Mouse (Mus musculus) hindbrain, embryonic 12.5 days (tissue): Measurements from ENCODE around the gene Slc25a12. TPM values are rescaled to one million over a fixed set of nuclear protein-coding genes. Genes with fewer than 3 reads are reported as not detected.
A peak's percentile ranks its signal among the peaks of the same experiment; 100 is the strongest.

ENCODE experiments used
- ATAC-seq: fragments of 200-750 bp; cut with Nextera tagmentation; 2 replicates; pipeline ENCODE4 v1.8.0; 2017; ENCODE audit warnings: moderate TSS enrichment; ENCODE audit not compliant: low FRiP score
- H3K27ac ChIP-seq: fragments of 300-500 bp; sonication (generic); 2 replicates; pipeline ENCODE4 v1.5.1; 2016; ENCODE audit warnings: mild to moderate bottlenecking
- H3K27me3 ChIP-seq: fragments of 300-500 bp; sonication (generic); 2 replicates; pipeline ENCODE4 v1.6.1; 2016; ENCODE audit warnings: mild to moderate bottlenecking
- H3K36me3 ChIP-seq: fragments of 300-500 bp; sonication (generic); 2 replicates; pipeline ENCODE4 v1.6.1; 2016; ENCODE audit warnings: mild to moderate bottlenecking
- H3K4me1 ChIP-seq: fragments of 300-500 bp; sonication (generic); 2 replicates; pipeline ENCODE4 v1.6.1; 2016
- H3K4me2 ChIP-seq: fragments of 300-500 bp; sonication (generic); replicated peaks from 2 replicates; pipeline ENCODE4 v1.6.1; 2016; ENCODE audit warnings: mild to moderate bottlenecking
- H3K4me3 ChIP-seq: fragments of 300-500 bp; sonication (generic); 2 replicates; pipeline ENCODE4 v1.5.1; 2016; ENCODE audit warnings: mild to moderate bottlenecking
- H3K9ac ChIP-seq: fragments of 300-500 bp; sonication (generic); 2 replicates; pipeline ENCODE4 v1.6.1; 2016; ENCODE audit warnings: mild to moderate bottlenecking, moderate library complexity
- H3K9me3 ChIP-seq: fragments of 300-500 bp; sonication (generic); replicated peaks from 2 replicates; pipeline ENCODE4 v1.6.1; 2016; ENCODE audit warnings: mild to moderate bottlenecking
- WGBS: fragments of 180-500 bp; shearing (Covaris S2); methylation state at CpG from one replicate; pipeline ENCODE4 v1.1.7; 2016; 5-methylcytosine and 5-hydroxymethylcytosine counted together
- polyA plus RNA-seq: library from polyadenylated mRNA; unstranded; fragments of >200 nt; fragmentation: Nextera tagmentation; extraction: Ambion mirVana; gene quantifications from 2 replicates; pipeline ENCODE4 v1.2.1, GENCODE M21; 2016

The Slc25a12 gene
- polyA plus RNA-seq, 1 experiment from 2014 or later: 48.8 TPM

GRCm38 (mm10) chr2:71323886-71324285 lies 43.7 kb downstream of the Slc25a12 start:
- no peak overlapping the region for H3K9ac ChIP-seq
- no peaks in the 10 kb centered on the region for H3K27me3 ChIP-seq
- no peak overlapping the region for H3K27ac ChIP-seq
- H3K4me1 ChIP-seq: no peaks in the 10 kb centered on the region
- ATAC-seq: no peak
- no peaks in the 10 kb centered on the region for H3K9me3 ChIP-seq
- 86% methylated on average over 7 of the region's 7 CpGs for WGBS
- H3K4me2 ChIP-seq: no peak overlapping the region
- no peak overlapping the region for H3K4me3 ChIP-seq
- peaks cover 12% of the 10 kb centered on the region; the same call in 1 of the 2 replicates for H3K36me3 ChIP-seq

GRCm38 (mm10) chr2:71321486-71321885 lies 46.1 kb downstream of the Slc25a12 start:
- Histone ChIP-seq H3K4me2 (no peak overlapping the region), H3K9me3 (peaks cover 3% of the 10 kb centered on the region; the same call in 1 of the 2 replicates), H3K9ac (no peak overlapping the region), H3K27ac (no peak overlapping the region), H3K4me1 (no peaks in the 10 kb centered on the region), H3K36me3 (peaks cover 25% of the 10 kb centered on the region), H3K27me3 (no peaks in the 10 kb centered on the region), H3K4me3 (no peak overlapping the region)
- ATAC-seq: no peak
- WGBS: 92% methylated on average over 3 of the region's 3 CpGs

GRCm38 (mm10) chr2:71316116-71316789 lies 51.3 kb downstream of the Slc25a12 start:
- Histone ChIP-seq H3K36me3 (peaks cover 31% of the 10 kb centered on the region), H3K4me1 (peaks cover 10% of the 10 kb centered on the region; the same call in 1 of the 2 replicates), H3K9ac (no peak overlapping the region), H3K4me3 (no peak overlapping the region), H3K4me2 (no peak overlapping the region), H3K9me3 (peaks cover 3% of the 10 kb centered on the region; the same call in 1 of the 2 replicates), H3K27me3 (no peaks in the 10 kb centered on the region), H3K27ac (no peak overlapping the region)
- WGBS: 94% methylated on average over 3 of the region's 3 CpGs
- no peak for ATAC-seq

- Histone ChIP-seq H3K36me3 (peaks cover 36% of the 10 kb centered on the region), H3K4me2 (peak overlapping the region; percentile 21), H3K9me3 (peaks cover 3% of the 10 kb centered on the region; the same call in 1 of the 2 replicates), H3K27me3 (no peaks in the 10 kb centered on the region), H3K9ac (no peak overlapping the region), H3K4me1 (peaks cover 10% of the 10 kb centered on the region; the same call in 1 of the 2 replicates), H3K4me3 (no peak overlapping the region), H3K27ac (peak overlapping the region; percentile 57)
- no peak for ATAC-seq
- 50% methylated on average over 14 of the region's 14 CpGs for WGBS
Observed at GRCm38 (mm10) chr2:71315022-71315421, 52.5 kb downstream of the Slc25a12 start.

- Histone ChIP-seq H3K27me3 (no peaks in the 10 kb centered on the region), H3K4me2 (no peak overlapping the region), H3K4me1 (peaks cover 12% of the 10 kb centered on the region; the same call in 1 of the 2 replicates), H3K9me3 (peaks cover 3% of the 10 kb centered on the region; the same call in 1 of the 2 replicates), H3K27ac (peak overlapping the region; percentile 57), H3K4me3 (no peak overlapping the region), H3K36me3 (peaks cover 36% of the 10 kb centered on the region), H3K9ac (no peak overlapping the region)
- 62% methylated on average over 6 of the region's 6 CpGs for WGBS
- no peak for ATAC-seq
Observed at GRCm38 (mm10) chr2:71314080-71314479, 53.5 kb downstream of the Slc25a12 start.

- Histone ChIP-seq H3K4me3 (no peak overlapping the region), H3K9me3 (no peaks in the 10 kb centered on the region), H3K36me3 (peaks cover 24% of the 10 kb centered on the region), H3K9ac (no peak overlapping the region), H3K4me2 (no peak overlapping the region), H3K27ac (no peak overlapping the region), H3K4me1 (peaks cover 13% of the 10 kb centered on the region; the same call in 1 of the 2 replicates), H3K27me3 (no peaks in the 10 kb centered on the region)
- WGBS: 66% methylated on average over 10 of the region's 10 CpGs
- ATAC-seq: no peak
Observed at GRCm38 (mm10) chr2:71312067-71312466, 55.5 kb downstream of the Slc25a12 start.

GRCm38 (mm10) chr2:71309726-71310125 lies 57.8 kb downstream of the Slc25a12 start:
- no peak for ATAC-seq
- no peaks in the 10 kb centered on the region for H3K27me3 ChIP-seq
- 50% methylated on average over 2 of the region's 2 CpGs for WGBS

GRCm38 (mm10) chr2:71306357-71306756 lies 61.2 kb downstream of the Slc25a12 start:
- ATAC-seq: no peak

More at GRCm38 (mm10) chr2:71309726-71310125, 57.8 kb downstream of the Slc25a12 start:
- peaks cover 13% of the 10 kb centered on the region; the same call in 1 of the 2 replicates for H3K4me1 ChIP-seq
- H3K4me3 ChIP-seq: no peak overlapping the region
- no peak overlapping the region for H3K27ac ChIP-seq
- no peak overlapping the region for H3K4me2 ChIP-seq
- peaks cover 29% of the 10 kb centered on the region for H3K36me3 ChIP-seq
- H3K9ac ChIP-seq: no peak overlapping the region
- H3K9me3 ChIP-seq: no peaks in the 10 kb centered on the region

GRCm38 (mm10) chr2:71304821-71305220 lies 62.7 kb downstream of the Slc25a12 start:
- H3K9me3 ChIP-seq: no peaks in the 10 kb centered on the region
- no peak overlapping the region for H3K4me3 ChIP-seq
- H3K4me2 ChIP-seq: no peak overlapping the region
- H3K27ac ChIP-seq: no peak overlapping the region
- H3K36me3 ChIP-seq: peaks cover 5% of the 10 kb centered on the region; the same call in 1 of the 2 replicates
- peaks cover 14% of the 10 kb centered on the region; the same call in 1 of the 2 replicates for H3K4me1 ChIP-seq
- no peak overlapping the region for H3K9ac ChIP-seq
- H3K27me3 ChIP-seq: no peaks in the 10 kb centered on the region
- 49% methylated on average over 3 of the region's 3 CpGs for WGBS
- no peak for ATAC-seq

More at GRCm38 (mm10) chr2:71306357-71306756, 61.2 kb downstream of the Slc25a12 start:
- Histone ChIP-seq H3K4me3 (no peak overlapping the region), H3K4me2 (no peak overlapping the region), H3K9me3 (no peaks in the 10 kb centered on the region), H3K27me3 (no peaks in the 10 kb centered on the region), H3K4me1 (peaks cover 14% of the 10 kb centered on the region; the same call in 1 of the 2 replicates), H3K9ac (no peak overlapping the region), H3K27ac (no peak overlapping the region), H3K36me3 (peaks cover 15% of the 10 kb centered on the region)

GRCm38 (mm10) chr2:71303221-71303620 lies 64.3 kb downstream of the Slc25a12 start:
- no peak for ATAC-seq
- no peaks in the 10 kb centered on the region for H3K9me3 ChIP-seq
- no peak overlapping the region for H3K9ac ChIP-seq
- peaks cover 5% of the 10 kb centered on the region; the same call in 1 of the 2 replicates for H3K36me3 ChIP-seq
- no peaks in the 10 kb centered on the region for H3K27me3 ChIP-seq
- H3K4me1 ChIP-seq: peaks cover 11% of the 10 kb centered on the region; the same call in 1 of the 2 replicates
- H3K4me3 ChIP-seq: no peak overlapping the region
- H3K4me2 ChIP-seq: no peak overlapping the region
- peak overlapping the region; percentile 44; the same call in 1 of the 2 replicates for H3K27ac ChIP-seq

- no peak overlapping the region for H3K4me2 ChIP-seq
- peaks cover 11% of the 10 kb centered on the region; the same call in 1 of the 2 replicates for H3K4me1 ChIP-seq
- no peak overlapping the region for H3K9ac ChIP-seq
- H3K36me3 ChIP-seq: peaks cover 5% of the 10 kb centered on the region; the same call in 1 of the 2 replicates
- no peaks in the 10 kb centered on the region for H3K9me3 ChIP-seq
- no peak overlapping the region for H3K4me3 ChIP-seq
- no peaks in the 10 kb centered on the region for H3K27me3 ChIP-seq
- ATAC-seq: no peak
- 77% methylated on average over 3 of the region's 3 CpGs for WGBS
- no peak overlapping the region for H3K27ac ChIP-seq
Observed at GRCm38 (mm10) chr2:71302156-71302663, 65.3 kb downstream of the Slc25a12 start.

- 96% methylated on average over 1 of the region's 1 CpGs for WGBS
- ATAC-seq: no peak
- H3K4me1 ChIP-seq: peaks cover 5% of the 10 kb centered on the region; the same call in 1 of the 2 replicates
Observed at GRCm38 (mm10) chr2:71298729-71299128, 68.8 kb downstream of the Slc25a12 start.

More at GRCm38 (mm10) chr2:71298729-71299128, 68.8 kb downstream of the Slc25a12 start:
- H3K27ac ChIP-seq: no peak overlapping the region
- H3K4me2 ChIP-seq: no peak overlapping the region
- no peak overlapping the region for H3K4me3 ChIP-seq
- H3K9ac ChIP-seq: no peak overlapping the region
- no peaks in the 10 kb centered on the region for H3K27me3 ChIP-seq
- H3K9me3 ChIP-seq: no peaks in the 10 kb centered on the region
- 0 out of 2 replicates have a peak, but pooled peaks cover 3% of the 10 kb centered on the region for H3K36me3 ChIP-seq
